Mouse (Mus musculus) cortical plate, adult 2 months (tissue): Measurements from ENCODE around the gene Snrnp27. TPM values are rescaled to one million over a fixed set of nuclear protein-coding genes. Genes with fewer than 3 reads are reported as not detected.

Experiments
- H3K27ac ChIP-seq: fragments of 200-500 bp; 2 replicates; pipeline ENCODE4 v1.5.1; 2012; ENCODE audit warnings: low read length, control low read depth, inconsistent platforms; ENCODE audit not compliant: insufficient read depth
- H3K4me1 ChIP-seq: fragments of 200-500 bp; 2 replicates; pipeline ENCODE4 v1.6.1; 2011; ENCODE audit warnings: low read length; ENCODE audit not compliant: control insufficient read depth, insufficient read depth
- H3K4me3 ChIP-seq: fragments of 200-500 bp; 2 replicates; pipeline ENCODE4 v1.5.1; 2011; ENCODE audit warnings: mild to moderate bottlenecking, low read length, control low read depth; ENCODE audit not compliant: insufficient read depth
- CTCF ChIP-seq: fragments of 200-500 bp; IDR thresholded peaks from 2 replicates; pipeline ENCODE4 v1.5.1; 2011; ENCODE audit warnings: mild to moderate bottlenecking, control low read depth, low read length; ENCODE audit not compliant: insufficient read depth; ENCODE audit errors: extremely low read depth
- POLR2A ChIP-seq: fragments of 200-500 bp; IDR thresholded peaks from 2 replicates; pipeline ENCODE4 v1.6.1; 2011; ENCODE audit warnings: mild to moderate bottlenecking, low read length, control low read depth; ENCODE audit not compliant: insufficient read depth; ENCODE audit errors: extremely low read depth
- polyA plus RNA-seq: library from polyadenylated mRNA; depleted of rRNA; stranded (reverse); fragments of >200 nt; gene quantifications from 2 replicates; pipeline ENCODE4 v1.2.3, GENCODE M21; 2012

Gene Snrnp27
- polyA plus RNA-seq, 1 experiment = 55.2 TPM

- no peak overlapping the region for H3K27ac ChIP-seq
- no peak for TF ChIP-seq POLR2A
- TF ChIP-seq CTCF = no peak
- no peaks in the 10 kb centered on the region for H3K4me1 ChIP-seq
- H3K4me3 ChIP-seq = no peak overlapping the region
These were observed 39.4 kb downstream of the Snrnp27 start for GRCm38 (mm10) chr6:86644775-86645400.

DNA sequence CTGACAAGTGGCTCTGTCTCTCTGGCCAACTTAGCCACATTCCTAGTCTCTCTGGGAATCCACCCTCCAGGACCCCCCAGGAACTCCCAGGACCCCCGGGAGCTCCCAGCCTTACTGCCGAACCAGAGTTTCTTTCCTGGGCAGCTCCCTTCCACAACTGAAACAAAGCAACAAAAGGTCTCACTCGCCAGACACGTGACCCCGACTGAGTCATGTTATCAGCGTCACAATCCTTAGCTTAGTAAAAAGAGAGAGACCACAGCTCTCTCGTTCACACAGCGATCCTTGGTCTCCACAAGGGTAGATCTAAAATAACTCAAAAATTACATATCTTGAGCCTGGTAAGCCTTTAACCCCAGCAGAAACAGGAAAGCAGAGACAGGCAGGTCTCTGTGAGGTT lies 42.6 kb downstream of the Snrnp27 start:
- H3K4me3 ChIP-seq = no peak overlapping the region
- no peaks in the 10 kb centered on the region for H3K4me1 ChIP-seq
- TF ChIP-seq POLR2A (no peak), CTCF (no peak)

DNA sequence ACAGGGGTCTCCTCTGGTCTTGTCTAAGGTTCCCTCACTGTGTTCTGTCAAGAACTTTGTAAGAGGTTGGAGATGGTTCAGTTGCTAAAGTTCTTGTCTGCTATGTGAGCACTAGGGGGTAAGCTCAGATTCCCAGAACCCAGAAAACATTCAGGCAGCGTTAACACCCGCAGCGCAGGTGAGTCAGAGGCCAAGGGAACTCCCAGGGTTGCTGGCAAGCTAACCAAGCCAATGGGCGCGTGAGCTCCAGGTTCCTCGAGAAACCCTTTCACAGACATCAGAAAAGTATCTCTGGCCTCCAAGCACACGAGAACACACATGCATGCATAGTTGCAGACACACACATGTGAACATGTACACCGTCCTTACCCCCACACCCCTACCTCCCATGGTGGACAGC lies 43.5 kb downstream of the Snrnp27 start:
- H3K4me3 ChIP-seq = no peak overlapping the region
- H3K4me1 ChIP-seq = no peaks in the 10 kb centered on the region
- no peak for TF ChIP-seq CTCF
- no peak for TF ChIP-seq POLR2A
- H3K27ac ChIP-seq = no peak overlapping the region

More for the DNA sequence above, 42.6 kb downstream of the Snrnp27 start:
- H3K27ac ChIP-seq = no peak overlapping the region

DNA sequence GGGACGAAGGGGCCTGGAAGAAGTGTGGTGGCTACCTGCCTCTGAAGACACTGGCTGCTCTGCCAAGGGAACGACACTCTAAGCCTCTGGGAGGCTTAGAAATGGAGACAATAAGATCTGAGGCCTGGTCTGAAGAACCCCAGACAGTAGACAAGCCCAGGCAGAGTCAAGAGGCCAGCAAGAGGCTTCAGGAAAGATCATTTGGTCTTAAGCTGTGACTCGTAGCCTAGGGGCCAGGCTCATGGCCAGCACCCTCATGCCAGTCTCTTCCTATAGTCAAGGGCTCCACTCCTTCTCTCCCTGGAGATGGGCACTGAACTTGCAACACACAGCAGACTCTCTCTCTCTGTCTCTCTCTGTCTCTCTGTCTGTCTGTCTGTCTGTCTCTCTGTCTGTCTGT lies 44.2 kb downstream of the Snrnp27 start:
- no peak overlapping the region for H3K4me3 ChIP-seq
- no peak overlapping the region for H3K27ac ChIP-seq
- TF ChIP-seq POLR2A (no peak), CTCF (no peak)
- H3K4me1 ChIP-seq = no peaks in the 10 kb centered on the region

- no peak overlapping the region for H3K27ac ChIP-seq
- no peak overlapping the region for H3K4me3 ChIP-seq
- no peaks in the 10 kb centered on the region for H3K4me1 ChIP-seq
- TF ChIP-seq POLR2A = no peak
- TF ChIP-seq CTCF = no peak
These were observed 44.9 kb downstream of the Snrnp27 start for GRCm38 (mm10) chr6:86639180-86640160.

GRCm38 (mm10) chr6:86638434-86638833 lies 45.9 kb downstream of the Snrnp27 start:
- TF ChIP-seq POLR2A (no peak), CTCF (peak; percentile 54)
- Histone ChIP-seq H3K27ac (no peak overlapping the region), H3K4me1 (no peaks in the 10 kb centered on the region), H3K4me3 (no peak overlapping the region)

DNA sequence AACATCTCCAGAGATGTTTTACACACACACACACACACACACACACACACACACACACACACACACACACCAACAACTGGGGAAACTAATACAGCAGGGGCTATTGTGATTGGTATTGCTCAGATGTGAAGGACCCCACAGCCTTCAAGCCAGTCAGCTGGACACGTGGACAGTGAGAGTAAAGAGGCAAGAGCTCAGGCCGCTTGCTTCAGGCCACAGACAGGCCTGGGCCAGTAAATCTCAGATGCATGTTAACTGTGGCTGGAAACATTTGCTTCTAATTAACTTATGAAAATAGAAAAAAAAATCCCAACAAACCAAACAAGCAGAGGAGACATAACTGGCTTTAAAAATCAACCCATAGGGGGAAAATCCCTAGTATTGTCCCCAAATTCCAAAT lies 46.5 kb downstream of the Snrnp27 start:
- TF ChIP-seq CTCF (no peak), POLR2A (no peak)

GRCm38 (mm10) chr6:86637171-86637835 lies 47.0 kb downstream of the Snrnp27 start:
- Histone ChIP-seq H3K4me3 (no peak overlapping the region), H3K4me1 (no peaks in the 10 kb centered on the region), H3K27ac (no peak overlapping the region)
- no peak for TF ChIP-seq CTCF
- no peak for TF ChIP-seq POLR2A

More for the DNA sequence above, 46.5 kb downstream of the Snrnp27 start:
- Histone ChIP-seq H3K27ac (no peak overlapping the region), H3K4me1 (no peaks in the 10 kb centered on the region), H3K4me3 (no peak overlapping the region)

GRCm38 (mm10) chr6:86636495-86636894 lies 47.8 kb downstream of the Snrnp27 start:
- TF ChIP-seq POLR2A = no peak
- no peak for TF ChIP-seq CTCF
- no peak overlapping the region for H3K27ac ChIP-seq
- H3K4me3 ChIP-seq = no peak overlapping the region
- H3K4me1 ChIP-seq = no peaks in the 10 kb centered on the region

- H3K27ac ChIP-seq = no peak overlapping the region
- H3K4me1 ChIP-seq = no peaks in the 10 kb centered on the region
- TF ChIP-seq POLR2A = no peak
- TF ChIP-seq CTCF = no peak
- no peak overlapping the region for H3K4me3 ChIP-seq
These were observed 54.2 kb downstream of the Snrnp27 start for GRCm38 (mm10) chr6:86630141-86630540.
